Mouse (Mus musculus) embryonic facial prominence, embryonic 13.5 days (tissue): ENCODE results near the gene Lrch2. TPM values are rescaled to one million over a fixed set of nuclear protein-coding genes. Genes with fewer than 3 reads are reported as not detected.
"Not testable (repeated sequence)": the region's sequence is repeated elsewhere in the genome, so short reads cannot be mapped to it uniquely, and the experiment has no call there.

Source experiments
- ATAC-seq: fragments of 200-750 bp; cut with Nextera tagmentation; 2 replicates; pipeline ENCODE4 v1.8.0; 2017; ENCODE audit warnings: low read depth; ENCODE audit not compliant: insufficient number of reproducible peaks, insufficient read depth, low FRiP score, low TSS enrichment
- H3K27ac ChIP-seq: fragments of 300-500 bp; sonication (generic); 2 replicates; pipeline ENCODE4 v1.5.1; 2015; ENCODE audit warnings: moderate library complexity, mild to moderate bottlenecking, inconsistent platforms
- H3K27me3 ChIP-seq: fragments of 300-500 bp; sonication (generic); 2 replicates; pipeline ENCODE4 v1.6.1; 2015; ENCODE audit warnings: mild to moderate bottlenecking, inconsistent platforms
- H3K36me3 ChIP-seq: fragments of 300-500 bp; sonication (generic); 2 replicates; pipeline ENCODE4 v1.6.1; 2015; ENCODE audit warnings: mild to moderate bottlenecking, inconsistent platforms
- H3K4me1 ChIP-seq: fragments of 300-500 bp; sonication (generic); 2 replicates; pipeline ENCODE4 v1.6.1; 2015; ENCODE audit warnings: inconsistent platforms
- H3K4me2 ChIP-seq: fragments of 300-500 bp; sonication (generic); 2 replicates; pipeline ENCODE4 v1.6.1; 2015; ENCODE audit warnings: moderate library complexity, mild to moderate bottlenecking, inconsistent platforms
- H3K4me3 ChIP-seq: fragments of 300-500 bp; sonication (generic); 2 replicates; pipeline ENCODE4 v1.5.1; 2015; ENCODE audit warnings: mild to moderate bottlenecking, inconsistent platforms
- H3K9ac ChIP-seq: fragments of 300-500 bp; sonication (generic); 2 replicates; pipeline ENCODE4 v1.6.1; 2015; ENCODE audit warnings: mild to moderate bottlenecking, inconsistent platforms
- H3K9me3 ChIP-seq: fragments of 300-500 bp; sonication (generic); 2 replicates; pipeline ENCODE4 v1.6.1; 2016; ENCODE audit warnings: inconsistent platforms
- WGBS: fragments of 180-500 bp; shearing (Covaris S2); methylation state at CpG from one replicate; pipeline ENCODE4 v1.1.7; 2015; ENCODE audit warnings: mixed read lengths; 5-methylcytosine and 5-hydroxymethylcytosine counted together
- polyA plus RNA-seq: library from polyadenylated mRNA; unstranded; fragments of >200 nt; fragmentation: Nextera tagmentation; extraction: Ambion mirVana; gene quantifications from 2 replicates; pipeline ENCODE4 v1.2.1, GENCODE M21; 2015

The Lrch2 gene
- polyA plus RNA-seq = 6.8 and 7.2 TPM in 2 replicates

DNA sequence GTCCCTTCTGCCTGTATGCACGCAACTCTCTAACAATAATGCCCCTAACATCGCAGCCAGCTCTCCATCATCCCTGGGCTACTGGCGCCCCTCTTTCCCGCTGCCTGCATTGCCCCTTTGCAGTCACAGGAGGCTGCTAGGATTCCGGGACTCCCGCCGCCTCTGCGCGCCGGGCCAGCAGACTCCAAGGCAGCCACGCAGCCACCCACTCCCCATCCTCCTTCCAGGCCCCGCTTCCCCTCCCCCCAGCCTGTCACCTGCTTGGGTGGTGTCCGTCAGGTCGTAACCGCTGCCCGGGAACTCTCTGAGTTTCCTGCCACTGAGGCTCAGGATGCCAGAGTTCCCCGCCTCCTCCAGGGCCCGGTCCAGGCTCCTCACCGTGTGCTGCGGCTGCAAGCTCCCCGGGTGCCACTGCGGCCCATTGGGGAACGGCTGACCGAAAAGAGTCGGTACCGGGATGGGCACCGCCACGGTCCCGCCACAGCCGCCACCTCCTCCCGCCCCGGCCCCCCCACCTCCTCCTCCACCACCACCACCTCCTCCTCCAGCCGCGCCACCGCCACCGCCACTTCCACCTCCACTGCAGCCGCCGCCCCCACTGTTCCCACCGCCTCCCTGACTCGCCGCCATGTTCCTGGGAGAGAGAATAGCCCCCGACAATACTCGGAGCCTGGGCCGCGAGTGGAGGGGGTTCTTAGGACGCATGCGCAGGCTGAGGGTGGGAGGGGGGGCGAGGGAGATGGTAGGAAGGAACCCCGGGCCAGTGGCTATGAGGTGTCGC is at the start of gene Lrch2:
Gene Lrch2 (minus strand): TSS at position 661 of the 781 bp plus-strand sequence.
- Histone ChIP-seq H3K4me3 (peak within 1 kb of the TSS; percentile 57), H3K4me2 (peak within 1 kb of the TSS; percentile 55), H3K9me3 (no peaks in the 10 kb centered on the region), H3K4me1 (no peaks in the 10 kb centered on the region), H3K9ac (peak within 1 kb of the TSS; percentile 71), H3K36me3 (no peaks in the 10 kb centered on the region), H3K27me3 (no peaks in the 10 kb centered on the region), H3K27ac (peak within 1 kb of the TSS; percentile 80)
- WGBS = 21% methylated on average over 45 of the region's 50 CpGs
- ATAC-seq = peak; percentile 86

DNA sequence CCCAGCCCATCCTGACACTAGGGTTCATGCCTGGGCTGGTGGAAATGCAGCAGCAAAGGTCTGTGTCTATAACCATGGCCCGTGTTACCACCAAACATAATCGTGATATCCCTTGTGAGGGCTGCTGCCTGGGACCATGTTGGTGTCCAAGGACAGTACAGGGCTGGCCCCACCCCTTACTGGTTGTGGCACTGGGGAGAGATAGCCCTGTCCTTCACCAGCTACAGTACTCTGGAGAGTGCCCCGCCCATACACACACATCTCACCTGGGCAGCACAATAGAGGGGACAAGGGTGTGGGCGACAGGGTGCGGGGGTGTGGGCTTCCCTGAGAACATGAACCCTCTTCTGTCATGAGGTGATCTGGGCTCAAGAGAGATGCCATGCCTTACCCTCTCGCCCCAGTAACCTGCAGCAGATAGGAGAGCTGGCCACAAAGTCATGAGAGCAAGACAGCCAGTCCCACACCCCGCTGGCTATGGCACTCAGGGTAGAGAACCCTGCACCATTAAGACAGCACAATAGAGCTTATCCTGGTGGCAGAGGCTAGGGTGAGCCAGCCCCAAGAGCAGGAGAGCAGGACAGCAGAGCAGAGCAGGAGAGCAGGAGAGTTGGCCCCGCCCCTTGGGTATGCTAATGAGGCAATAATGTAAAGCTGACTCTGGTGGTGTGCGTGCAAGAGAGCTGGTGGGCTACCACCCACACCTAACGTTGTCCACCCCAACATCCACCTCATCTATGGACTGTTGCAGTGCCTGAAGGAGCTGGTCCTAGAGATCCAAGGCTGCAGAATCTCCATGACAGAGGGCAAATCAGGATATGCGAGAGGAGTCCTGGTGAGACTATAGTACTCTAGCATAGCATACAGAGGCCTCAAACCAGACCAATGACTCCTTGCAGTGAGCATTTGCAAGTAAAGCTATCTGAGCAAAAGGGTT is 12.7 kb downstream of the Lrch2 start:
- Histone ChIP-seq H3K4me1 (no peaks in the 10 kb centered on the region), H3K36me3 (no peaks in the 10 kb centered on the region), H3K4me3 (no peak overlapping the region), H3K27me3 (no peaks in the 10 kb centered on the region), H3K9ac (no peak overlapping the region), H3K9me3 (no peaks in the 10 kb centered on the region), H3K27ac (no peak overlapping the region), H3K4me2 (no peak overlapping the region)
- ATAC-seq = no peak
- 59% methylated on average over 11 of the region's 11 CpGs for WGBS

DNA sequence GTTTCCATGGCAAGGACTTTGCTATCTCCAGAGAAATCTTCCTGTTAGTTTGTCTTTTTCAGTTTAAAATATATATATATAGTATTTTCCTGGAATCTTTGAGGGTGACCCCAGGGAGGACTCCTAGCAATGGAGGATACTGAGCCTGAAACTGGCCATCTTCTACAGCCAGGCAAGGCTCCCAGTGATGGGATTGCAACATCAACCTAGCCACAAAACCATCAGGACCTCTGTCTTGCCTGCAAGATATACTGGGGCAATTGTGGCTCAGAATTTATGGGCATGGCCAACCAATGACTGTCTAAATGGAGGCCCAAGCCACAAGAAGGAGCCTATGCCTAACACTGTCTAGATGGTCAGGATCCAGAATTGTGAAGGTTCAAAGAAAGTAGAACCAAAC is 15.5 kb downstream of the Lrch2 start:
- H3K4me2 ChIP-seq = no peak overlapping the region
- H3K36me3 ChIP-seq = no peaks in the 10 kb centered on the region
- H3K27ac ChIP-seq = no peak overlapping the region
- H3K4me3 ChIP-seq = no peak overlapping the region
- no peak for ATAC-seq
- no peak overlapping the region for H3K9ac ChIP-seq
- H3K9me3 ChIP-seq = no peaks in the 10 kb centered on the region
- no peaks in the 10 kb centered on the region for H3K27me3 ChIP-seq
- no peaks in the 10 kb centered on the region for H3K4me1 ChIP-seq

DNA sequence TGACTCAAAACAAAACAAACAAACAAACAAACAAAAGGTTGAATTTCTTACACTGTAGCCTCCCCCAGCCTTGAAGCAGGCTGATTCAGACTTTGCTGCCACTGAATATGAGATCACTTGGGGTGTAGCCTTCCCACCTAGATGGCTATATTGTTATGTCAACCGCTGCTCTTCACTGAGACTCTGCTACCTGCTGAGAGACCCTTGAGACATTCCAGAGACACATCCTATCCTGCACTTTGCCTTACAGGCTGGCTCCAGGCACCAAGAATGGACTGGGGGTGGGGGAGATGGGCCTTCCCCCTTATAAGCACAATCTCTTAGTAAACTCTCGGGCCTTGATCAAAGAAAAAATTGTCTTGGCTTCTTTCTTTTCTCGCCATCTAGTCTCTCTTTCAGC is 16.8 kb downstream of the Lrch2 start:
- H3K4me2 ChIP-seq, H3K36me3 ChIP-seq, H3K27me3 ChIP-seq, H3K4me1 ChIP-seq, H3K9me3 ChIP-seq, ATAC-seq, H3K4me3 ChIP-seq, H3K9ac ChIP-seq, H3K27ac ChIP-seq: not testable (repeated sequence)
- WGBS = 74% methylated on average over 3 of the region's 3 CpGs

DNA sequence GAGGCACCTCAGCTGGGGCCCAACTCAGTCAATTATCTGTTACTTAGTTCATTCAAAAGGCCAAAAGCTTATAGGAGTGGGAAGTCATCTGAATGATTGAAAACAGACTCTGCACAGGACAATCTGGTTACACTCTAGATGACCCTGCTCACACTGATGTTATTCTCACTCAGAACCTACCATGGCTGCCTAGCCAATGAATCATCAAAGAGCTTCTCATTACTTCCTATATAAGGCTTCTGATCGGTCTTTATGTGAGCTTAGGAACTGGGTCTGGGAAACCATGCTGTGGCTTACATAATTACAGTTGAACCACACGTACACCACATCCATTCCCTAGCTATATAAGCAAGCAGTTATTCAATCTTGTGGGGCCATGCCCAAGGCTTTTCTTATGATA is 18.3 kb downstream of the Lrch2 start:
- no peak overlapping the region for H3K4me3 ChIP-seq
- ATAC-seq = no peak
- no peak overlapping the region for H3K27ac ChIP-seq
- no peak overlapping the region for H3K4me2 ChIP-seq
- H3K9me3 ChIP-seq = no peaks in the 10 kb centered on the region
- H3K9ac ChIP-seq = no peak overlapping the region
- no peaks in the 10 kb centered on the region for H3K36me3 ChIP-seq
- no peaks in the 10 kb centered on the region for H3K27me3 ChIP-seq
- H3K4me1 ChIP-seq = no peaks in the 10 kb centered on the region
- 57% methylated on average over 2 of the region's 2 CpGs for WGBS

DNA sequence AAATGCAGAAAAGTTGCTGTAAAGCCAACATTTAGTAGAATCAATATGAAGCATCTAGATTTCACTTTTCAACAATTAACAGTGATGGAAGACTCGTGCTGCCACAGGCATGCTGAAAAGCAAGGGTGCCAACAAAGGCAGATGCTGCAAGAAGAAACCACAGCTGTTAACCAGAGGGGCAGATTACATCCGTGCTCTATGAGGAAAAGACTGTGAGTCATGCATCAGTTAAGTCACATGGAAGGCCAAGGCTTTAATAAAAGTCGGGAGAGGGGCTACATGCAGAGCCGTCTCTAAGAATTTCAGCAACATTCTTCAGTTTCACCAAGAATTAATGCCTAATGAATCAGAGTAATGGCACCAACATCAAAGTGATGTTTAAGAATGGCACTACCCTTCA is 22.2 kb downstream of the Lrch2 start:
- WGBS = 56% methylated on average over 4 of the region's 4 CpGs

DNA sequence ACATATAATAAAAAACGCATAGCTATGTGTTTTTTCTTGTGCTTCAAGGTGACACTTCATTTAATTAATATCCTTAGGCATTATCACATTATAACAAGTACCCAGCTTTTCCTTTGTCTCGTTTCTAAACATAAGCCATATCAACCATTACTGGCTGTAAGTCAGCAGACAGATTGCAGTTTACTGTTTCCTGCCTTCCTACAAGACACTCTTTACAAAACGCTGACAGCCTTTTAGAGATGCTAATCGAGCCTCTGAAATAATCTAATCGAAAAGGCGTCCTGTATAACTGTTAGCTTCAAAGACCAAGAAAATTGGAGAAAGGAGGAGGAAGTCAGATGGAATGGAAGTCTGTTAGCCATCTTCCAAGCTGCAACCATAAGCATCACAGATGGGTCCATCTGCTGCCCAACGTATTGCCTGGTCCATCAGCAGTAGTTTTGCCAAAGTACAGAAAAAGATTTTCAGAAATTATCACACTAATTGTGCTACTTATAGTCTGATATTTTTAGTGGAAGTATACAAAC is 26.2 kb downstream of the Lrch2 start:
- Histone ChIP-seq H3K9ac (no peak overlapping the region), H3K9me3 (no peaks in the 10 kb centered on the region), H3K4me3 (no peak overlapping the region), H3K4me2 (no peak overlapping the region), H3K27ac (no peak overlapping the region), H3K36me3 (no peaks in the 10 kb centered on the region), H3K4me1 (no peaks in the 10 kb centered on the region), H3K27me3 (no peaks in the 10 kb centered on the region)
- no peak for ATAC-seq
- 66% methylated on average over 7 of the region's 7 CpGs for WGBS

More for the DNA sequence above, 22.2 kb downstream of the Lrch2 start:
- no peak overlapping the region for H3K9ac ChIP-seq
- ATAC-seq = no peak
- H3K27me3 ChIP-seq = no peaks in the 10 kb centered on the region
- no peak overlapping the region for H3K4me3 ChIP-seq
- no peak overlapping the region for H3K4me2 ChIP-seq
- H3K36me3 ChIP-seq = no peaks in the 10 kb centered on the region
- no peak overlapping the region for H3K27ac ChIP-seq
- H3K4me1 ChIP-seq = no peaks in the 10 kb centered on the region
- H3K9me3 ChIP-seq = no peaks in the 10 kb centered on the region

DNA sequence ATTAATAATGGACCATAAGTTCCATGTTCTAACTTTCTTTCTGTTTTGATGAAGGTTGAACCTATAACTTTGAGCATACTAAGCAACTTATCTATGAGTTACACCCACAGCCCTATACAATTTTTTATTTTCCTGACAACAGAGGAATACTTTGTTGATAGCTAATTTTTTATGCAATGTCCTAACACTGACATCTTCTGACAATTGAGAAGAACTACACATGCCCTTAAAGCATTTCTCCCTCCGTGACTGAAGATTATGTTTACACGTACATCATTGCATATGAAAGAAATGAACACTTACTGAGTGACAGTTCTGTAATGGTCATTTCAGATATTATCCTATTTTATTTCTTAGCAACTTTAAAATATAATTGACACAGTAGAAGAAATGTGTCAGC is 64.3 kb downstream of the Lrch2 start:
- 54% methylated on average over 2 of the region's 2 CpGs for WGBS
- no peaks in the 10 kb centered on the region for H3K27me3 ChIP-seq
- no peak overlapping the region for H3K4me3 ChIP-seq
- H3K9ac ChIP-seq = no peak overlapping the region
- H3K4me2 ChIP-seq = no peak overlapping the region
- H3K4me1 ChIP-seq = no peaks in the 10 kb centered on the region
- no peaks in the 10 kb centered on the region for H3K36me3 ChIP-seq
- H3K9me3 ChIP-seq = no peaks in the 10 kb centered on the region
- no peak overlapping the region for H3K27ac ChIP-seq
- no peak for ATAC-seq

DNA sequence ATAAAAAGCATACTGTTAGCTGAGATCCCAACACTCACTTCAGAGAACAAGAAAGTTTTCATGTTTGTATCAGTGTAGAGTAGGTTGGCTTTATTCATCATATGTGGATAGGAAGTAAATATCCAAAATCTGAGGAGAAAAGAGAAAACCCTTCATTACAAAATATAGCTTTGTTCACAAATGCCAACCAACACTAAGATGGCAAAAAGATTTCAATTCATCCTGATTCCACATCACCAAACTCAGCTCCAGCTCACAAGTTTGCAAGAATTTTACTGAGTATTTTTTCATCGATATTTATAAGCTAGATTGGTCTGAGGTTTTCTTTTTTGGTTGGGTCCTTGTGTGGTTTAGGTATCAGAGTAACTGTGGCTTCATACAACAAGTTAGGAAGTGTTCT is 100.3 kb downstream of the Lrch2 start, which contains the start of gene Vmn1r239-ps:
Gene Vmn1r239-ps (minus strand): TSS at position 101 of the 400 bp plus-strand sequence.
- H3K36me3 ChIP-seq, H3K4me1 ChIP-seq, H3K9me3 ChIP-seq, H3K4me3 ChIP-seq, ATAC-seq, H3K27ac ChIP-seq, H3K27me3 ChIP-seq, H3K4me2 ChIP-seq, H3K9ac ChIP-seq: not testable (repeated sequence)
- WGBS = 64% methylated on average over 1 of the region's 1 CpGs

DNA sequence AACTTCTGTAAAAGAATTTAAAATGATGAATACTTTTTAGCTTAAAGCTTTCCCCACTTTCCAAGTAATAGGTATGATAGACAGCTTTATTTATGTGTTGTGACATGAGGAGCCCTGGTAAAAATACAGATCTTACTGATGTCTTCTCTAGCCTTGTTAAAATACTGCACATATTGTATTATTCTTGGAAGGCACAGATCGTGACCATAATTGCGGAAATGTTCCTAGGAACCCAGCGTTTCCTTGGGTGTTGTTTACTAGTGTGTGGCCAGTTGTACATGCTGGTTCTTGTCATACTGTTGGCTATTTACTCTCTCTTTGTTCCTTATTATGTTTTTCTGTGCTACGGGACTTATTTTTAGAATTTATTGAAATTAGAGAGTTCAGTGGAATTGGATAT is 110.5 kb downstream of the Lrch2 start:
- Histone ChIP-seq H3K9me3 (no peaks in the 10 kb centered on the region), H3K4me1 (no peaks in the 10 kb centered on the region), H3K4me2 (no peak overlapping the region), H3K27me3 (no peaks in the 10 kb centered on the region), H3K27ac (no peak overlapping the region), H3K36me3 (no peaks in the 10 kb centered on the region), H3K9ac (no peak overlapping the region), H3K4me3 (no peak overlapping the region)
- ATAC-seq = no peak
- 78% methylated on average over 4 of the region's 4 CpGs for WGBS

DNA sequence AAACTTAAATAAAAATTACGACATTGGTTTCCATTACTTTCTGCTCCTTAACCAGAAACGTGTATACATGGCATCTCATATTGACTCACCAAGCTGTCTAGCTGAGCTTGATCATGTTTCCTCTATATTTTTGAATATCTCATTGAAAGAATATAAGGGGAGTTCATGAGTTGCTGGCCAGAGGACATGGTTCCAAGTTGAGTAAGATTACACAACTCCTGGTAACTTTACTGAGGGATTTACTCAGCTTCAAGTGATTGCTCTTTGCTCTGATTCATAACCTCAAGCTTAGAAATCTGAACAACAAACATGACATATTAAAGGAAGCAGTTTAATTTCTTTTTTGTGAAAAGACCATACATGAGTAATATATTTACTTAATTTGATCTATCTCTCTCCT is 118.5 kb downstream of the Lrch2 start:
- no peak overlapping the region for H3K27ac ChIP-seq
- ATAC-seq = no peak
- no peaks in the 10 kb centered on the region for H3K4me1 ChIP-seq
- H3K9me3 ChIP-seq = no peaks in the 10 kb centered on the region
- no peaks in the 10 kb centered on the region for H3K27me3 ChIP-seq
- H3K4me3 ChIP-seq = no peak overlapping the region
- WGBS = 76% methylated on average over 2 of the region's 2 CpGs
- no peak overlapping the region for H3K4me2 ChIP-seq
- H3K9ac ChIP-seq = no peak overlapping the region
- no peaks in the 10 kb centered on the region for H3K36me3 ChIP-seq
